Mouse (Mus musculus): Measurements from ENCODE around the gene Khdrbs1.

Gene Khdrbs1

DNA sequence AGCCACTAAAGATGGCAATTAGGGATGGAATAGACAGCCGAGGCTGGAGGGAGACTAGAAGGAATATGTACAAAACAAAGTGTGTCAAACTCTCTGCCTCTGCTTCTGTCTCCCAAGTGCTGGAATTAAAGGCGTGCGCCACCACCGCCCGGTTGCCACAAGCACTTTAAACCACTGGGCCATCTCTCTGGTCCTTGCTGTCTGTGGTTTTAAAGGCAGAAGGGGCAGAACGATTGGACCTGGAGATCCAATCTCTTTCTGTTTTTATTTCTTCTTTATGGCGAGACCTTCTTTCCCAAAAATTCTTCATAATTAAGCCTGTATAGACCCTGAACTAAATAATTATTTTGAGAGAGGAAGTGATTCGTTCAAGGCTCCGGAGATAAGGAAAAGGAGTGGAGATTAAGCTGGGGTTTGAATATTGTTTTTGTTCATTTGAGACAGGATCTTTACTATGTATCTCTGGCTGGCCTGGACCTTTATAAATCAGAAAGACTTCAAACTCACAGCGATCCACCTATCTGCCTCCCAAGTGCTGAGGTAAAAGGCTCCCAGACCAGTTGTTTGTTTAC lies 69.1 kb downstream of the Khdrbs1 start:
- DNase-seq (ENCODE audit: low spot score in 2 of 2) = no peak

DNA sequence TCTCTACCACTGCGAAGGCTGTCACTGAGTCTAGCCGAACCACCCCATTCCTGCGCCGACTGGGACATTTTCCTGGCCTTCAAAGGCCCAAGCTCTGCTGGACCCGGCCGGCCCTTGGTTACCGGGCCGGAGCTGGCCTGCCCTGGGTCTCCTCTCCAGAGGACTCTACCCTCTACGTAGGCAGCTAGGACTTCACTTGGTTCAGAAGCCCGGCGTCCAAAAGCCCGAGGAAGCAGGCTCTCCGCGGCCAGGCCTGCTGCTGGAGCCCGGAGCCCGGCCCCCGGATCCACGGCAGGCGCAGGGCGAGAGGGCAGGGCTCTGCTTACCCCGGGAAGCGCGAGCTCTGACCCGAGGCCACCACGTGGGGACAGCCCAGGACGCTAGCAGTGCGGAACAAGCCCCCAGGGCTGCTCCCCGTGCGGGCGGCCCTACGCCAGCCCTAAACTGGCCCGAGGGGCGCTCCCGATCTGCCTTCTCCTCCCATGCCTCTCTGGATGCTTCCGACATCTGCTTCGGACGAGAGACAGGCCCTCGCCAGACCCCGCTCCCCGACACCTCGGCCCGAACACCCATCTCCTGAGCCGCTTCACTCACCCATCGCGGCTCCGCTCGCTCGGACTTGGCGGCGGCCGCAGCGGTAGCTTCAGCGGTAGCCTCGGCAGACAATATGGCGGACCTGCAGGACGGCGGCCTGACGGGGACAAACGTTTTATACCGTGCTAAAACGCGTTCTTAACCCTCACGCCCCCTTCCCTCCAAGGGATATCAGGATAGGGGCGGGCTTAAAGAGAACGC lies 69.8 kb downstream of the Khdrbs1 start, which contains the start of gene Kpna6:
Kpna6 (minus strand) TSS at position 685 of the 795 bp plus-strand sequence.
- DNase-seq (ENCODE audit: low spot score in 2 of 2) = peak; percentile 85 to 90

DNA sequence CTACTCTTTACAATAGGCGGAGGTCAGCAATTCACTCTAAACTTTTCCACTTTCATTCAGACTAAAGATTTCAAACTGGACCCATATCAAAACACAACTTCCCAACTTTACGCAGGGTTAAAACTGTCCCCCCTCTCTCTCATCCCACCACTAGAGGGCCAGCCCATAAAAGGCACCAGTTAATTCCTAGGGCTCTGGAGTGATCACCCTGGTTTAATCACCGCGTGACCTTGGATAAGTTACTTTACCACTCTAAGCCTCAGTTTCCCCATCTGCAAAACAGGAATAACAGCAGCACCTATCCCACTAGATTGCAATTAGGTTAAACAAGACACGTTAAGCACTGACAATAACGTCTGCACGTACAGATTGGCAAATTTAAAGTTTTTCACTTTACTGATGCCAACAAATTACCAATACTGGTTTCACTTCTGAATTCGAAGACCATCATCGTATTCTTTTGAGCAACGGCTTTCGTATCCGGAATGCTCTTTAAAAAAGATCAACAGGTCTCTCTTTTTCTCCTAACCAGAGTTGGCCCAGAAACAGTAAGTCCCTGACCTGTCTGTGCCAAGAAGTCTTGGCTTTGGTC lies 70.5 kb downstream of the Khdrbs1 start:
- DNase-seq (ENCODE audit: low spot score in 2 of 2) = no peak

DNA sequence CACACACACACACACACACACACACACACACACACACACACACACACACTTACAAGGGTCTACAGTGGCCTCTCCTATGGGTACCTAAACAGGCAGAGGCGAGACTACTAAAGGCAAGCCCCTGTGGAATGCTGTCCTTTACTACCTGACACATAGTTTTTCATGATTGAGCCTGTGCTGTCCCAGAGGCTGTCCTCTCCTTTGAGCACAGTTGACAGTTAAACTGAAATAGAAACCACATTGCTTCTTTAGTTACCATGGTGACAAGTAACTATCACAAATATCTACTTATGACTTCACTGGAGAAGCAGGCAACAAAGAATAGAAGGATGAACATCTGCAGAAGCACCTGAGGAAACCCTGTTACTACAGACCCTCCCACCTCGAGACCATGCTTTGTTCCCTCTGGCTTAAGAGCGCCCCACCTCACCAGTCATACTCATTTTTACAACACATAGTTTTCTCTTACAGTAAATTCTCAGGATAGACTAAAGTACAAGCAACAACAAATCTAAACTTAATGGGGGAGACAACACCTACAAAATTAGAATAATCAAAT lies 79.8 kb downstream of the Khdrbs1 start:
- DNase-seq (ENCODE audit: low spot score in 2 of 2) = no peak

DNA sequence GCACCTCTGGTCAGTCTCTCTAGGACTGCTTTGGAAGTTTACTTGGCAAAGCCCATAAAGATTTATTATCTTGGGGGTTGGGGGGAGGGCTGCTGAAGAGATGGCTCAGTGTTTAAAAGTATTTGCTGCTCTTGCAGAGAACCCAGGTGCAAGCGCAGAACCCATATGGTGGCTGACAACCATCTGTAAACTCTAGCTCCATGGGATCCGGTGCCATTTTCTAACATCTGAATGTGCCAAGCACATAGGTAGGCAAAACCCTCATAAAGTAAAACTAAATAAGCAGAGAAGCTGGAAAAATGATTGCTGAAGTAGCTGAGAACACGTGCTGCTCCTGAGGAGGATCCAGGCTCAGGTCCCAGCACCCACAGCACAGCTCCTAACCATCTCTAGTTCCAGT lies 80.5 kb downstream of the Khdrbs1 start:
- DNase-seq (ENCODE audit: low spot score in 2 of 2) = no peak

DNA sequence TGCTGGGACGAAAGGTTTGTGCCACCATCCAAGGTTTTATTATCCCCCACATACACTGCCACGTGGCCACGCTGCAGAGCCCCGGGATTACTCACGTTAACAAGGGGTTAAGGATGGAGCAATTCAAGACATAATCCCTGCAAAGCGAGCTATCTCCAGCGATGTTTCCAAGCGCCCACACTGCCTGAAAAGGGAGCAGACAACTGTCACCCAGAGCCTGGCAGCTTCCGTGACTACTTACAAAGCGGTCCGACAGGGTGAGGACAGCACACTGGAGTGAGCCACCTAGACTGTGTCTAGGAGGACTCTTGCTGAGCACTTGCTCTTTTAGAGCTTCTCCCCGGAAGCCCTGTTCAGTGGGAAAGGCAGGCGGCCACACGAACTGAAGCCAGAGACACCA lies 87.3 kb downstream of the Khdrbs1 start:
- no peak for DNase-seq (ENCODE audit: low spot score in 2 of 2)
